Mouse (Mus musculus) adrenal gland, postnatal 4 days (tissue): ENCODE data around the gene Slc22a14. TPM values are rescaled to one million over a fixed set of nuclear protein-coding genes. Genes with fewer than 3 reads are reported as not detected.
"Not testable (repeated sequence)": the region's sequence is repeated elsewhere in the genome, so short reads cannot be mapped to it uniquely, and the experiment has no call there.

Source experiments
- DNase-seq, 2 experiments: peaks; one replicate each; pipeline ENCODE4 v3.0.0; 2021 to 2022; ENCODE audit warnings: low spot score in 2 of 2, mixed read lengths in 2 of 2
- total RNA-seq, 2 experiments: library from RNA; stranded (reverse); gene quantifications; 2 replicates each; pipeline ENCODE4 v1.2.3; 2021

The Slc22a14 gene
- total RNA-seq, 2 experiments from 2014 or later = not detected

GRCm38 (mm10) chr9:119323260-119323645 is 42.1 kb downstream of the Slc22a14 start:
- no peak for DNase-seq

- DNase-seq = peak; percentile 90 to 96
Observed at GRCm38 (mm10) chr9:119322289-119323259, 42.8 kb downstream of the Slc22a14 start, which contains the start of gene Oxsr1. TSS of gene Oxsr1 (minus strand) at chr9:119322427.

DNA sequence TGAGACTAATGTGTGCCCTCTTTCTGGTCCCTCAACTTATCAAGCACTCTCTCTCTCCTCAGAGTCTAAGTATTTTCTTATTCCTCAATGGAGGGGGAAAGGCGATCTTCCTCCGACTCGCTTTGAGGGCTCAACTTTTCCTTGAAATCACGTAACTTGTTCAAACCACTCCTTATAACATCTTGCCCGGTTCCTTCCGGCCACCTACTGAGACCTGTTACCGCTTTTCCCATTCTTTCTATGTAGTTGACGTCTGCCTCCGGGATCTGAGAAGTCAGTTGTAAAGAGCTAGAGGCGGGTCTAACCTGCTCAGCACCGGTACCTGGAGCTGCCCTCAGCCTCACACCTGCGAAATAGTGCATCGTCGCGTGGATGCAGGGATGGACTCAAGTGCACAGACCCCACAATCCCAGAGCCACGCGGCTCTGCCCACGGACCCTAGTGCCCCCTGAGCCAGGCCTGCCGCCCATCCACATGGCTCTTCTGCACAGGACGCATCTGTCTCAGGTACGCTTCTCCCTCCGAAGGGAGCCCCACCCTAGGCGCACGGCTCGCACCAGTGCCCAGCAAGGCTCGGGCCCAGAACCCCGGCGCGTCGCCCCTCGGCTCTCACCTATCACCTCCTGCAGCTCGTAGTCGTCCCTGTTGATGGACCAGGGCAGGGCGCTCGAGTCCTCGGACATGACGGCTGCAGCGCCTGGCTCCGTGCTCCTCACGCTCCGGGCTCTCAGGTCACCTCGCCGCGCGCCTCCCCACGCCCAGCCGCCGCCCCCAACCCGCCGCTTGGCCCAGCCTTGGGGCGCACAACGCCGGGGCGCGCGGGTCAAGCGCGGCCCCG is 43.7 kb downstream of the Slc22a14 start:
- no peak for DNase-seq

DNA sequence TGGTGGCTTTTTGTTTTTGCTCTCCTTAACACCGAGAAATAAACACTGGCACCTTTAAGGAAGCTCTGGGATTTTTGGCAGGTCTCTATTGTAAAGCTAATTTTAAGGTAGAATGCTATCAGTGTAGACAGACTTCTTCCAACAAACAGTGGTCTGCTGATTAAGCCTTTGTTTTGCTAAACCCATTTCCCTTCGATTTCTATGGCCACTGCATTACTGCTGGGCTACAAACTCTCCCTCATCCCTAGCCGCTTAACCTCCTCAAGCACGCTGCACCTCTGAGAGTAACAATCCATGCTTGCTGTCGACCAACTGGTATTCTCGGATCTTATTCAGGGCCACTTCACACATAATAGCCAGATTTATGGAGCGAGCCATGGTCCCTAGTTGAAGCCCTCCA is 44.4 kb downstream of the Slc22a14 start:
- no peak for DNase-seq

DNA sequence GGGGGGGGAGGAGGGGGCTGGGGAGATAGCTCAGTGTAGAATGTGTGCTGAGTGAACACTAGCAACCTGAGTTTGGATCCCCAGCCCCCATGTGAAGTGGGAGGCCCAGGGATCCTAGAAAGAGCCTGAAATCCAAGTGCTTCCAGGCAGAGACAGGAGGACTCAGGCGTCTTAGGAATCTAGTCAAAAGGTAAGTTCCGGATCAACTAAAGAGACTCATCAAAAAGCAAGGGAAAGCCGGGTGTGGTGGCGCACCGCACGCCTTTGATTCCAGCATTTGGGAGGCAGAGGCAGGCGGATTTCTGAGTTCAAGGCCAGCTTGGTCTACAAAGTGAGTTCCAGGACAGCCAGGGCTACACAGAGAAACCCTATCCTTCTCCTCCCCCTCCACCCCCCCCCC is 44.9 kb downstream of the Slc22a14 start:
- no peak for DNase-seq

DNA sequence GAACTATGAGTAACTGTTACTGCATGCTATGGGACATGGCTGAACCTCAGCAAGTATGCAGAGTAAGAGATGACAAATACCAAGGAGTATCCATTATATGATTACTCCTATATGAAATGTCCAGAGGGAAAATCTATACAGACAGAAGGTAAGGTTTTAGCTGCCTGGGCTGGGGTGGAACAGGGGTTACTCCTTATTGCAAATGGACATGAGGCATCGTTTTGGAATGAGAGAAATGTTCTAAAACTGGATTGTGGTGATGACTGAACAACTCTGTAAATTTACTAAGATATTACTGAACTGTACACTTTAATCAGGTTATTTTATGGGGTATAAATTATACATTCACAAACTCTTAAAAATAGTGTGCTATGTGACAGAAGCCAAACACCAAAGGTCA is 46.5 kb downstream of the Slc22a14 start:
- DNase-seq = no peak

DNA sequence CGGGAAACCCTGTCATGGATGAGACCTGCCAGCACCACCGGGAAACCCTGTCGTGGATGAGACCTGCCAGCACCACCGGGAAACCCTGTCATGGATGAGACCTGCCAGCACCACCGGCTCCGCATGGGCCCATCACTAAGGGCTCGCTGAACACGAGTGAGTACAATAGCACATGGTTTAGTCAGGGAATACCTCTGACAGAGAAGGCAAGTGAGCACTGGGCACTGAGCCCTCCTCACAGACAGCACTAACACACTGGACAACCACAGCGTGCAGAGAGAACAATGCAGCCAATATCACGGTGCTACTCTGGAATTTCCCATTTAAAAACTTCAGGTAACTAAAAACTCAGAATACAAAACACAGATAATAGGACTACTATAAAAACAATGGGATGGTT is 52.3 kb downstream of the Slc22a14 start:
- no peak for DNase-seq

DNA sequence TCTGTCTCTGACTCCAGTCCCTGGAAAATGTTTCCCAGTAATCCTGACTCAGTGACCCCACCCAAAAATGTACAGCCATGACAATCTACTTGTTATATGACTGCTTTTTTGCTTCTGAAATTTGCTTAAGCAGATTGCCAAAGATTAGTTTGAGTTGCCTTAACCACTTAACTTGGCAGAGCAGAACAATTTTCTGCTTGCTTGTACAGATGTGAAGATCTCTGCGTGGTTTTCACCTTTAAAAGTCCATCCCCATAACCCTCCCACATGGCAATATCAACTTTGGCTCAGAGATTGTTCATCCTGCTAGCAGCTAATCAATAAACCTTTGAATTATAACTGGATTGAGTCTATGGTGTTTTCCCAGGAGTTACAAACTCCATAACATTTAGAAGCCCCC is 56.3 kb downstream of the Slc22a14 start:
- DNase-seq = no peak

GRCm38 (mm10) chr9:119305863-119306262 is 59.5 kb downstream of the Slc22a14 start:
- DNase-seq = no peak

DNA sequence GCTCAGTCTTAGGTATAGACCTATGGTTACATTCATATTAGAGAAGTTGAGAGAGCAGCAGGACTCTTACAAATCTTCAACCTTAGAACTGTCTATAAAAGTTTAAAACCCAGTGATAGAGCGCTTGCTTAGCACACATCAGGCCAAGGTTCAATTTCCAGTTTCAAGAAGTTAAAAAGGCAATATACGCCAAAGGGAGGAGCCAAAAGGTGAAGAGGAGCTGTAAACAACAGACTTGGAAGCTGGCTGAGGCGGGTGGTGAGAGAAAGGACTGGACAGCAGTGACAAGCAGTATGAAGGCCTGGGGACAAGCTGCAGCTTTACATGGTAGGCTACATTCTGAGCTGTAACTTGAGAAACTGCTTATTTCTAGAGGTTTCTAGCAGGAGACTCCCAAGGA is 66.8 kb downstream of the Slc22a14 start:
- DNase-seq = no peak

GRCm38 (mm10) chr9:119297696-119298095 is 67.7 kb downstream of the Slc22a14 start:
- DNase-seq = no peak

GRCm38 (mm10) chr9:119290791-119291190 is 74.6 kb downstream of the Slc22a14 start:
- no peak for DNase-seq

GRCm38 (mm10) chr9:119280894-119281682 is 84.3 kb downstream of the Slc22a14 start:
- DNase-seq = no peak

DNA sequence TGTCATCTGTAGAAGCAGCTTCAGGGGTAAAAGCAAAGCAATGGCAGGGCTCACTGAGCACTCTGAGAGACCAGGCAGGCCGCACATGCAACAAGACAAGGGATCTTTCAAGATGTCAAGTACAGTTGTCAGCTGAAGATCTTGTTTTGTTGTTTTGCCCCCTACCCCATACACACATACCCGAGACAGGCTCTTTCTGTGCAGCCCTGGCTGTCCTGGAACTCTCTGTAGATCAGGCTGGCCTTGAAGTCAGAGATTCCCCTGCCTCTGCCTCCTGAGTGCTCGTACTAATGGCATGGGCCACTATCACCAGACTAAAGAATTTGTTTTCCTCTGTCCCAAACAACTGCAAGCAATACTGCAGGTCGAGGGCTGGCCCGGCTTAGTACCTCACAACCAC is 87.3 kb downstream of the Slc22a14 start:
- DNase-seq = no peak

DNA sequence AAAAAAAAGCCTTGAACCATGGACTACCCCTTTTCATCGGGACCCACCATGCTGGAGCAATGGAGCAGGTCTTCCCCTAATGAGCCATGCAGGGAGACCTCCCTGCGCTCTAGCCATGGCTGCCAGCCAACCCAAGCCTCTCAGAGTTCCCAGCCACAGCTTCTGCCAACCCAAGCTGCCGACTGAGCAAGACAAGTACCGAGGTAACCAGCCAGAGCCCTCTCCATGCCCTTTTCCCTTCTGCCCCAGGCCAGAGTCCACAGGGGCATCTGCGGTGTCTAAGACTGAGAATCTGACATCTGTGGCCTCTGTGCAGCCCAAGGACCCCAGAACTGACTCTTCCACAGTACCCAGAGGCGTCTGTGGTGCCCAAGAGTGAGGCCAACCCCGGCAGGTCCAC is 89.0 kb downstream of the Slc22a14 start:
- no peak for DNase-seq

- not testable (repeated sequence) for DNase-seq
Observed at GRCm38 (mm10) chr9:119274814-119275213, 90.5 kb downstream of the Slc22a14 start.

DNA sequence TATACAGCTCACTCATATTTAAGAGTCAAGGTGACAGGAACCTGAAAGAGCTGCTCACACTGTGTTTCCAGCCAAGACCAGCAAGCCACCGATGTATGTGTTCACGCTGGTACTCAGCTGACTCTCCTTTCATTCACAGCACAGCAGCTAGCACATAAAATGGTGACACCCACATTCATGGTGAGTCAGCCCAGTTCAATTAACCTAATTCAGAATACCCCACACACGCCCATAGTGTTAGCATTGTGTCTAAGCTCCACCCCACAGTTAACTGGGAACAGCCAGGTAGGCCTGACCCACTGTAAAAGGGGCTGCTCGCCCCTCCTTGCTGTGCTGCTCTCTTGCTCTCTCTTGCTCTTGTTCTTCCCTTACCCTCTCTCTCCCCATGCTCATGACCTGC is 93.9 kb downstream of the Slc22a14 start:
- DNase-seq = no peak

DNA sequence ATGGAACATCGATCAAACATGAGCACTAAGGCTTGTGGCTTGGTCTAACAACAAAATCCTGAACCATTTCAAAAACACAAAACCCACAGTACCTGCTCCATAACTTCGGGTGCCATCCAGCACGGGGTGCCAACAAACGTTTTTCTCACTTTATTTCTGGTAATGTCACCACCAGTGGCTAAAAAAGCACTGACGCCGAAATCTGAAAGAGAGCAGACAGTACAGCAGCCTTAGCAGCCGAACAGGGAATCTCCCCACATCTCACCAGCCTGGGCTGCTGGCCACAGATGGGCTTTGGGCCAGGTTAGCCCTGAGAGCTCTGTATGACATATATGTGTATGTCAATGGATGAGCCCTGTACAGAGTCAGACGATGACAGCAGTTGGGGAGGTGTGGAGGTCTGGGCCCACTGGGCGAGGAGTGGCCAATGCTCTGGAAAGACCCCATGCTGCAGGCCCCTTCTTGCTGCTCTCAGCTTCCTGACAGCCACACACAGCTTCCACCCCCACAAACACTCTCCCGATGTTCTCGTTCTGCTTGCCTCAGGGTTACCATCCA is 96.7 kb downstream of the Slc22a14 start:
- no peak for DNase-seq

DNA sequence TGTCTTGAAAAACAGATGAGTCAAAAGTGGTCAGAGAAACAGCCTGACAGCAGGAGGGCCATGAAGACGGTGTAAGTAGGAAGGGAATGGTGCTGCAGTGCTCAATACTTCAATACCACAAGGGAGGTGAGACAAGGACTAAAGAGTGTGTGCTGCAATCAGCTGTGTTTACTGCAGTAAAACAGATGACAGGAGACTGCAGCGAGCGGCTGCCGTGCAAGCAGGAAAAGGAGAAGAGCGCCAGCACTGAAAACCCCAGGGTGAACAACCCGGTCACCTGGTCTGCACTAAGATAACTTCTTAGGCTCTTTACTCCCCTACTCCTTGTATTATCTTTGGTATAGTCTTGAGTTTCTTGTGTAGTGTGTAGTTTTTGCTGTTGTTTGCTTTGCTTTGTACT is 97.2 kb downstream of the Slc22a14 start:
- no peak for DNase-seq

DNA sequence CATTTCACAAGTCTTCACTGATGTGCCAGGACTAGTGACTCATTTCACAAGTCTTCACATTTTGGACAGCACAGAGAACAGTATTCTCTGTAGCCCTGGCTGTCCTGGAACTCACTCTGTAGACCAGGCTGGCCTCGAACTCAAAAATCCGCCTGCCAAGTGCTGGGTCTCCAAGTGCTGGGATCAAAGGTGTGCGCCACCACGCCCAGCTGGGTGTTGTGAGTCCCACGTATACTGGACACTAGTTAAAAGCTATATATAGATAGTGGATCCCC is 99.3 kb downstream of the Slc22a14 start:
- DNase-seq = not testable (repeated sequence)
